Mouse (Mus musculus): Measurements from ENCODE around the gene Macf1. TPM values are rescaled to one million over a fixed set of nuclear protein-coding genes. Genes with fewer than 3 reads are reported as not detected.
"Not testable (repeated sequence)": the region's sequence is repeated elsewhere in the genome, so short reads cannot be mapped to it uniquely, and the experiment has no call there.

The Macf1 gene
- polyA plus RNA-seq, 1 experiment from 2014 or later = 55.5 TPM

DNA sequence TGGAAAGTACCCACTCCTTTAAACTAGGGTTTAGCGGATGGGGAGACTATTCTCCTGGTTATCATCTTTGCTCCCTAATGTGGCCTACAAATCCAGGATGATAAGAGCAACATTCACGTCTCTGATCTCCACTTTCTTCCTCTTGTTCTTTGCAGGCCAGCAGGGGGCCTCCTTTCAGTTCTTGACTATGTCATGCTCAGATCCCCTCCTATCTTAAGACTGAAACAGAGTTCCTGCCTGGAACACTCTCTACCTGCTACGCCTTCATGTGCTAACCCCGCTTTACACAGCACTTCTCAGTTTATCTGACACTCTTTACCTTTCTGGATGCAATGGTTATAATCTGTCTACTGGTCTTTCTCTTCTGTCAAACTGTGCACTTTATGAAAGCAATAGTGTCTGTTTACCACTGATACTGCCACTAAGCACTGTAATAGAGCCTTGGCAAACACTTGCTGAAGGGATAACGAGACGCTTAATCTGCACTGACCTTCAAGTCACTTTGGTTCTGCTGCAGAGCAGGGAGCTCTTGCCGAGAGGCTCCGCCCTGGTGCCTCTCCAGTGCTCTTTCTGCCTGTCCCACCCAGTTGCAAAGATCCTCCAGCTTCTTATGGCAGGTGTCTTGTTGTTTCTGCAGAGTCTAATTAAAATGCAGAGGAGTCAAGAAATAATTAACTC, 223.4 kb downstream of the Macf1 start:
- Histone ChIP-seq H3K9me3 (replicated peaks) (no peaks in the 10 kb centered on the region), H3K36me3 (peaks cover 92% of the 10 kb centered on the region), H3K27ac (no peak overlapping the region), H3K4me3 (no peak overlapping the region), H3K27me3 (ENCODE audit: low read depth, poor library complexity, severe bottlenecking) (no peaks in the 10 kb centered on the region), H3K4me1 (no peaks in the 10 kb centered on the region)
- no peak for DNase-seq (ENCODE audit: low spot score)
- WGBS = 81% methylated on average over 8 of the region's 8 CpGs

GRCm38 (mm10) chr4:123454871-123455640, 229.1 kb downstream of the Macf1 start:
- Histone ChIP-seq H3K9me3 (replicated peaks) (no peaks in the 10 kb centered on the region), H3K4me3 (no peak overlapping the region), H3K36me3 (peaks cover 90% of the 10 kb centered on the region), H3K4me1 (no peaks in the 10 kb centered on the region), H3K27ac (no peak overlapping the region), H3K27me3 (ENCODE audit: low read depth, poor library complexity, severe bottlenecking) (no peaks in the 10 kb centered on the region)
- DNase-seq (ENCODE audit: low spot score) = no peak
- WGBS = 79% methylated on average over 7 of the region's 7 CpGs

- no peaks in the 10 kb centered on the region for H3K9me3 ChIP-seq (replicated peaks)
- no peak overlapping the region for H3K4me3 ChIP-seq
- 95% methylated on average over 1 of the region's 1 CpGs for WGBS
- no peak overlapping the region for H3K27ac ChIP-seq
- H3K27me3 ChIP-seq (ENCODE audit: low read depth, poor library complexity, severe bottlenecking) = no peaks in the 10 kb centered on the region
- no peak for DNase-seq (ENCODE audit: low spot score)
- no peaks in the 10 kb centered on the region for H3K4me1 ChIP-seq
- H3K36me3 ChIP-seq = peaks cover 90% of the 10 kb centered on the region
These were observed 230.4 kb downstream of the Macf1 start for GRCm38 (mm10) chr4:123453729-123454128.

DNA sequence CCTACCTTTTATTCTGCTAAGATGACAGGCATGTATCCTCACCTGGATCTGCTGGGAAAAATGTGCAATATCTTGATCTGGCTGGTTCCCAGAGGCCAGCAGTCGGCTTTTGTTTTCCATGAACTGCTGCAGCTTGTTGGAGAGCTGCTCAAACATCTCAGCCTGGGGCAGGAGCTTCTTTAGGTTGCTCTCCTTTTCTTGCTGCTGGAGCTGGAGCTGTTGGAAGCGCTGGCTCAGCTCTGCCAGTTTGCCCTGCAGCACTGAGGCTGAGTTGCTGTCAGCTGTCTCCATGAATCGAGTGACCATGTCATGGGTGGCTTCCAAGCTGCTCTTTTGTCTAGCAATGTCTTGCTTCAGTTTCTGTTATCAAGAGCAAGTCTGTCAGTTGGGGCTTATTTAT, 232.2 kb downstream of the Macf1 start:
- Histone ChIP-seq H3K36me3 (peaks cover 90% of the 10 kb centered on the region), H3K9me3 (replicated peaks) (no peaks in the 10 kb centered on the region), H3K4me1 (no peaks in the 10 kb centered on the region), H3K27me3 (ENCODE audit: low read depth, poor library complexity, severe bottlenecking) (no peaks in the 10 kb centered on the region), H3K4me3 (no peak overlapping the region), H3K27ac (no peak overlapping the region)
- 94% methylated on average over 3 of the region's 3 CpGs for WGBS
- DNase-seq (ENCODE audit: low spot score) = no peak

GRCm38 (mm10) chr4:123449304-123449703, 234.9 kb downstream of the Macf1 start:
- peaks cover 82% of the 10 kb centered on the region for H3K36me3 ChIP-seq
- H3K9me3 ChIP-seq (replicated peaks) = no peaks in the 10 kb centered on the region
- DNase-seq (ENCODE audit: low spot score) = no peak
- H3K27me3 ChIP-seq (ENCODE audit: low read depth, poor library complexity, severe bottlenecking) = no peaks in the 10 kb centered on the region
- no peak overlapping the region for H3K27ac ChIP-seq
- no peak overlapping the region for H3K4me3 ChIP-seq
- no peaks in the 10 kb centered on the region for H3K4me1 ChIP-seq

DNA sequence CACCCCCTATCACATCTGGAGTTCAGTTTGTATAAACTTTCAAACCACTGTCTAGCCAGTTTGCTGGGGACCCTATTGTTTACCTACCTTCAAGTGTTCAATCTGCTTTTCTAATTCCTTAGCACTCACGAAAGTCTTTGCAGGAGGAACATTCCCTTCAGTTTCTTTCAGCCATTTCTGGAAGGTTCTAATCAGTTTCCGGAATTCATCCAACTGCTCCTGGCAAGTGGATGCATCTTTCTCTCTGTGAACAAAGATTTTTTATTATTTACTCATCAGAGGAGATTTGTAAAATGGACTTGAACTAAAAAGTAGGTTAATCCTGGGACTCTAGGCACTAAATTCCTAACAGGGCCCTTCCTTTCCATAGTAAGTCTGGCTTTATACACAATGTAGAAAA, 236.1 kb downstream of the Macf1 start:
- 94% methylated on average over 2 of the region's 2 CpGs for WGBS
- peaks cover 81% of the 10 kb centered on the region for H3K36me3 ChIP-seq

GRCm38 (mm10) chr4:123447251-123447650, 236.9 kb downstream of the Macf1 start:
- Histone ChIP-seq H3K27me3 (ENCODE audit: low read depth, poor library complexity, severe bottlenecking) (no peaks in the 10 kb centered on the region), H3K4me3 (no peak overlapping the region), H3K27ac (no peak overlapping the region), H3K9me3 (replicated peaks) (no peaks in the 10 kb centered on the region), H3K36me3 (peaks cover 74% of the 10 kb centered on the region), H3K4me1 (no peaks in the 10 kb centered on the region)
- DNase-seq (ENCODE audit: low spot score) = no peak
- WGBS = 60% methylated on average over 3 of the region's 3 CpGs

More for the DNA sequence above, 236.1 kb downstream of the Macf1 start:
- Histone ChIP-seq H3K4me1 (no peaks in the 10 kb centered on the region), H3K9me3 (replicated peaks) (no peaks in the 10 kb centered on the region), H3K27ac (no peak overlapping the region), H3K4me3 (no peak overlapping the region), H3K27me3 (ENCODE audit: low read depth, poor library complexity, severe bottlenecking) (no peaks in the 10 kb centered on the region)
- no peak for DNase-seq (ENCODE audit: low spot score)

- no peak overlapping the region for H3K4me3 ChIP-seq
- peaks cover 69% of the 10 kb centered on the region for H3K36me3 ChIP-seq
- no peak for DNase-seq (ENCODE audit: low spot score)
- WGBS = 55% methylated on average over 7 of the region's 7 CpGs
- H3K9me3 ChIP-seq (replicated peaks) = no peaks in the 10 kb centered on the region
- no peak overlapping the region for H3K27ac ChIP-seq
- no peaks in the 10 kb centered on the region for H3K27me3 ChIP-seq (ENCODE audit: low read depth, poor library complexity, severe bottlenecking)
- no peaks in the 10 kb centered on the region for H3K4me1 ChIP-seq
These were observed 237.4 kb downstream of the Macf1 start for GRCm38 (mm10) chr4:123446754-123447153.

DNA sequence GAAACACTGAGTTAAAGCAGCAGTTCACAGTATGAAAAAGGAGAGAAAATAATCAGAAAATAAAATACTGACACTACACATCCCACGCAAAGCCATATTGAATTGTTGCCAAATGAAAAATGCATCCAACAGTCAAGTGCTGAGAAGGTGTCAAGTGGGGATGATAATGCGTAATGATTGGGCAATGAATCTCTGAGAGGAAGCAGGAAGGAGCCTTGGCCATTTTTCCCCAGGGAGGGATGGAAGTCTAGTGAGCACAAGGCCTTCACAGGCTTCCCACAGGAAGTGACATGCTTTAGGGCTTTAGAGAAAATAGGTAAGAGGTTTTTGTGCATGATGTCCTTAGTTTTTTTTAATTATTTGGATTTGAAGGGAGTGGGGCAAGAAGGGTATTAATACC, 237.9 kb downstream of the Macf1 start:
- H3K4me3 ChIP-seq; H3K4me1 ChIP-seq; H3K27ac ChIP-seq; DNase-seq (ENCODE audit: low spot score); H3K9me3 ChIP-seq (replicated peaks); H3K27me3 ChIP-seq (ENCODE audit: low read depth, poor library complexity, severe bottlenecking): not testable (repeated sequence)
- 95% methylated on average over 2 of the region's 2 CpGs for WGBS
- peaks cover 69% of the 10 kb centered on the region for H3K36me3 ChIP-seq

GRCm38 (mm10) chr4:123438414-123438813, 245.7 kb downstream of the Macf1 start:
- WGBS = 85% methylated on average over 5 of the region's 5 CpGs
- H3K27me3 ChIP-seq (ENCODE audit: low read depth, poor library complexity, severe bottlenecking) = no peaks in the 10 kb centered on the region
- H3K9me3 ChIP-seq (replicated peaks) = no peaks in the 10 kb centered on the region
- peaks cover 70% of the 10 kb centered on the region for H3K36me3 ChIP-seq
- DNase-seq (ENCODE audit: low spot score) = no peak
- no peak overlapping the region for H3K4me3 ChIP-seq
- no peaks in the 10 kb centered on the region for H3K4me1 ChIP-seq
- no peak overlapping the region for H3K27ac ChIP-seq

- Histone ChIP-seq H3K4me3 (no peak overlapping the region), H3K27me3 (ENCODE audit: low read depth, poor library complexity, severe bottlenecking) (no peaks in the 10 kb centered on the region), H3K27ac (no peak overlapping the region), H3K9me3 (replicated peaks) (no peaks in the 10 kb centered on the region), H3K36me3 (peaks cover 78% of the 10 kb centered on the region), H3K4me1 (no peaks in the 10 kb centered on the region)
- 97% methylated on average over 3 of the region's 3 CpGs for WGBS
- DNase-seq (ENCODE audit: low spot score) = no peak
These were observed 251.0 kb downstream of the Macf1 start for GRCm38 (mm10) chr4:123433171-123433570.

DNA sequence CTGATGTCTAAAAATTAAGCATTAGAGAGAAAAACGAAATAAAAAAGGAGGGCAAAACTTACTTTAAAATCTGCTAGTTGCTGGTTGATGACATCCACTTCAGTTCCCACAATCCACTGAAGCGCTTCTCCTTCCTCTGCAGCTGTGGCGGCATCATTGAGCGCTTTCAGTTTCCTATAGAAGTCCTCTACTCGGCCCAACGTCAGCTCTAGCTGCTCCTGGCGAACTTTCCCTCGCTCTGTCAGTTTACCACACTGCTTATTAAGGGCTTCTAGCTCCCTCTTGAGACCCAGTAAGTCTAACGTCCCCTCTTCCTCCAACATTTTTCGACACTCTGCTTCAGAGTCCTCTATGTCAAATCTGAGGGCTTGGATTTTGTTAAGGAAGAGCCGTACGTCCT, 252.2 kb downstream of the Macf1 start:
- peaks cover 76% of the 10 kb centered on the region for H3K36me3 ChIP-seq
- H3K4me1 ChIP-seq = 0 out of 2 replicates have a peak, but pooled peaks cover 3% of the 10 kb centered on the region
- 81% methylated on average over 12 of the region's 12 CpGs for WGBS

DNA sequence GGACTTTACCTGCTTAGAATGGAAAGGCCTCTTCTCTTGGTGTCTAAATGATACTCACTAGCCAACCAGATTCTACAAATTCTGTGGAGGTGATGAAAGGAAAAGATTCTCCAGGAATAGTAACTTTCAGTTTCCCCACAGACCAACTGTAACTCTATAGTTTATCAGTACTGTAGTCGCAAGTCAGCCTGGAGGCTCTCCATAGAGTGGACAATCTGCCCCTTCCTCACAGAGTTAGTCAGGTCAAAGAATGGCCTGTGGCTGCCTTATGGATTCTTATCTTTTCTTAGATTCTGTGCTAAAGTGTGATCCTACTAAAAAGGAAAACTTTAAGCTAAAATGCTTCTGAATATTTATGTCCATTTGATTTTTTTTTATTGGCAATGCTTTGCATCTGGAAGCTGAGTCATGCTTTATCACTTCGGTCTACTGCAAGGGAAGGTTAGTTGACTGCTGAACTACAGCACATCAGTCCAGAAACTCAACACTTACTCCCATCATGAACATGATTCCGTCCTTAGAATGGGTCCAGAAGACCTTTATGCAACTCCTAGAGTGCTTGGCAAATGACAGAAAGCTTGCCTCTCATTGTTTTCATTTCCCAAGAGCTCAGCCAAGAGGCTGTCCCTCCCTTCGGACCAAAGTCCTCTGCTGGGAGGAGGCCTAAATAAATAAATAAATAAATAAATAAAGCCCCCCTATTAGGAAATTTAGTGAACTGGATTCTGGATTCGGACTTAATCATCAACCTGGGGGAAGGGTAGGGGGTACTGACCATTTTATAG, 256.1 kb downstream of the Macf1 start:
- 92% methylated on average over 5 of the region's 5 CpGs for WGBS
- Histone ChIP-seq H3K36me3 (peaks cover 54% of the 10 kb centered on the region), H3K9me3 (replicated peaks) (no peaks in the 10 kb centered on the region), H3K27ac (no peak overlapping the region), H3K4me3 (no peak overlapping the region), H3K4me1 (0 out of 2 replicates have a peak, but pooled peaks cover 3% of the 10 kb centered on the region), H3K27me3 (ENCODE audit: low read depth, poor library complexity, severe bottlenecking) (no peaks in the 10 kb centered on the region)
- DNase-seq (ENCODE audit: low spot score) = no peak

More for the DNA sequence above, 252.2 kb downstream of the Macf1 start:
- Histone ChIP-seq H3K4me3 (no peak overlapping the region), H3K27me3 (ENCODE audit: low read depth, poor library complexity, severe bottlenecking) (no peaks in the 10 kb centered on the region), H3K9me3 (replicated peaks) (no peaks in the 10 kb centered on the region), H3K27ac (no peak overlapping the region)
- DNase-seq (ENCODE audit: low spot score) = no peak

All from limb, embryonic 10.5 days (tissue).